10 mouse cellular contexts compared by ENCODE assay signal in the genomic region with DNA sequence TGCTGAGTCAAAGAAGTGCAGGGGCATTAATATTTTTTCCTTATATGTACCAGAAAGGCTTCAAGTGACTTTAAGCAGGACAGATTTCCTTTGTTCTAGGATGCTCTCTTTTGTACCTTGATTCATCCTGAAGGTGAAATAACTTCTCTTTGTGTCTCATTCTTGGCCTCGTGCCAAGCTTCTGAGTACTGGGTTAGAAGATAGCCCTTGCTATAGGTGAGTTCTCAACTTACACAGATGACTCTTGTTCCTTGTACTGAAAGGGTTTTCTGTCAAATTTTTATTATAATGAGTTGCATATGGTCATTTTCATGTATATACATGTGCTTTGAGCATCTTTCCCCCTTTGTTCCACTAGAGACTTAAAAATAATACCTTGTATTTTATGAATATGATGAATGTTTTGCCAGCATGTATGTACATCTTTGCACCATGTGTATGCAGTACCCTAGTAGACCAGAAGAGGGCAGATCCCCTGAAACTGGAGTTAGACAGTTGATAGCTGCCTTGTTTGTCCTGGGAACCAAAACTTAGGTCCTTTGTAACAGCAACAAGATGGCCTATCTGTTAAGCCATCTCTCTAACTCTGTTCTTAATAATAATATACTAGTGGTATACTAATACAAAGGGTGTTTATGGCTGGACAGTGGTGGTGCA. TPM values are rescaled to one million over a fixed set of nuclear protein-coding genes. Genes with fewer than 3 reads are reported as not detected.
DNase-seq lines count a peak whose midpoint lies in the region; ATAC-seq lines count a peak whose summit lies in the region.
"Had no signal": no experiment of that assay in that cellular context is flagged by ENCODE, and none has a peak within 500 bp of the region (broad histone marks: within the 10 kb centered on the region; RNA-seq: fewer than 3 reads in every experiment).

No protein-coding gene starts in this region.

- 77% methylated on average over 1 of the region's 1 CpGs for WGBS in forebrain, embryonic 14.5 days
- 90% methylated on average over 1 of the region's 1 CpGs for WGBS in forebrain, embryonic 11.5 days
- WGBS in liver, embryonic 11.5 days: 83% methylated on average over 1 of the region's 1 CpGs

- no peaks in the 10 kb centered on the region for H3K27me3 ChIP-seq in forebrain, embryonic 14.5 days (replicated peaks; ENCODE audit: control insufficient read depth, insufficient read depth, low read length)
- H3K27me3 ChIP-seq in forebrain, embryonic 11.5 days (ENCODE audit: control insufficient read depth, insufficient read depth, low read length): no peaks in the 10 kb centered on the region
- H3K27me3 ChIP-seq in liver, embryonic 11.5 days (replicated peaks; ENCODE audit: control insufficient read depth, insufficient read depth, low read length): no peaks in the 10 kb centered on the region
- H3K27me3 ChIP-seq: hindbrain, embryonic 15.5 days; neural tube, embryonic 12.5 days had no signal

- peak; percentile 19 for DNase-seq in forebrain, embryonic 14.5 days (ENCODE audit: low spot score)
- DNase-seq in forebrain, embryonic 11.5 days (ENCODE audit: low spot score): no peak
- peak; percentile 46 for DNase-seq in testis, postnatal 10 days (ENCODE audit: low spot score)
- DNase-seq in testis, postnatal 14 days (ENCODE audit: low spot score): no peak
- DNase-seq in liver, embryonic 11.5 days (ENCODE audit: low spot score): no peak
- DNase-seq in thymus, postnatal 25 days: peak; percentile 47
- no peak for DNase-seq in neural tube, embryonic 10.5 days (ENCODE audit: extremely low spot score, low spot score)
- DNase-seq in kidney, adult 18-20 months: no peak

- no peak overlapping the region for H3K4me2 ChIP-seq in forebrain, embryonic 14.5 days (ENCODE audit: low read length)
- H3K4me2 ChIP-seq in forebrain, embryonic 11.5 days (ENCODE audit: low read depth, low read length, severe bottlenecking): no peak overlapping the region
- no peak overlapping the region for H3K4me2 ChIP-seq in liver, embryonic 11.5 days
- H3K4me2 ChIP-seq: hindbrain, embryonic 15.5 days; neural tube, embryonic 12.5 days had no signal

- H3K9me3 ChIP-seq in forebrain, embryonic 14.5 days (replicated peaks; ENCODE audit: control insufficient read depth, low read length): no peaks in the 10 kb centered on the region
- no peaks in the 10 kb centered on the region for H3K9me3 ChIP-seq in forebrain, embryonic 11.5 days (ENCODE audit: control insufficient read depth, low read length)
- no peaks in the 10 kb centered on the region for H3K9me3 ChIP-seq in liver, embryonic 11.5 days (ENCODE audit: control insufficient read depth, low read length)
- H3K9me3 ChIP-seq: hindbrain, embryonic 15.5 days; neural tube, embryonic 12.5 days had no signal

- H3K36me3 ChIP-seq in forebrain, embryonic 14.5 days (ENCODE audit: control insufficient read depth, insufficient read depth, low read length): peaks cover 44% of the 10 kb centered on the region
- H3K36me3 ChIP-seq in forebrain, embryonic 11.5 days (ENCODE audit: control insufficient read depth, insufficient read depth, low read length): peaks cover 2% of the 10 kb centered on the region; the same call in 1 of the 2 replicates
- H3K36me3 ChIP-seq in liver, embryonic 11.5 days (ENCODE audit: control insufficient read depth, insufficient read depth, low read length): peaks cover 21% of the 10 kb centered on the region

- ATAC-seq in forebrain, embryonic 14.5 days: no peak
- no peak for ATAC-seq in forebrain, embryonic 11.5 days (replicated peaks; ENCODE audit: low FRiP score)
- 0 out of 2 replicates have a peak, but pooled peaks have one; percentile 41 for ATAC-seq in liver, embryonic 11.5 days (replicated peaks; ENCODE audit: low FRiP score)

- no peak overlapping the region for H3K27ac ChIP-seq in forebrain, embryonic 14.5 days (ENCODE audit: low read depth, low read length)
- no peak overlapping the region for H3K27ac ChIP-seq in forebrain, embryonic 11.5 days (ENCODE audit: low read depth, low read length)
- H3K27ac ChIP-seq in liver, embryonic 11.5 days (ENCODE audit: low read depth, low read length): no peak overlapping the region
- H3K27ac ChIP-seq: hindbrain, embryonic 15.5 days; neural tube, embryonic 12.5 days had no signal

- no peaks in the 10 kb centered on the region for H3K4me1 ChIP-seq in forebrain, embryonic 14.5 days (ENCODE audit: control insufficient read depth, insufficient read depth, low read length)
- H3K4me1 ChIP-seq in forebrain, embryonic 11.5 days (replicated peaks; ENCODE audit: control insufficient read depth, insufficient read depth, low read length): no peaks in the 10 kb centered on the region
- H3K4me1 ChIP-seq in liver, embryonic 11.5 days (replicated peaks; ENCODE audit: control insufficient read depth, insufficient read depth, low read length): no peaks in the 10 kb centered on the region
- H3K4me1 ChIP-seq: hindbrain, embryonic 15.5 days; neural tube, embryonic 12.5 days had no signal

- H3K4me3 ChIP-seq in forebrain, embryonic 14.5 days (ENCODE audit: low read depth, low read length): no peak overlapping the region
- H3K4me3 ChIP-seq in forebrain, embryonic 11.5 days (ENCODE audit: low read depth, low read length): no peak overlapping the region
- H3K4me3 ChIP-seq in liver, embryonic 11.5 days (ENCODE audit: low read depth, low read length): no peak overlapping the region
- H3K4me3 ChIP-seq: hindbrain, embryonic 15.5 days; neural tube, embryonic 12.5 days had no signal

- no peak overlapping the region for H3K9ac ChIP-seq in forebrain, embryonic 14.5 days (ENCODE audit: low read length)
- H3K9ac ChIP-seq in forebrain, embryonic 11.5 days (ENCODE audit: low read length): no peak overlapping the region
- H3K9ac ChIP-seq in liver, embryonic 11.5 days (ENCODE audit: low read depth, low read length): no peak overlapping the region
- H3K9ac ChIP-seq: hindbrain, embryonic 15.5 days; neural tube, embryonic 12.5 days had no signal

RNA-seq across cellular contexts. Expression of gene Otud4, which starts 10.9 kb away (rescaled TPM):
- polyA plus RNA-seq in forebrain, embryonic 14.5 days (2014; fragmentation: Nextera tagmentation; extraction: Ambion mirVana): 16.2 and 16.8 TPM in 2 replicates
- 28.5 and 29.7 TPM in 2 replicates for polyA plus RNA-seq in forebrain, embryonic 11.5 days (2014; fragmentation: Nextera tagmentation; extraction: Ambion mirVana)
- polyA plus RNA-seq in liver, embryonic 11.5 days (2014; fragmentation: Nextera tagmentation; extraction: Ambion mirVana): 26.3 and 27.1 TPM in 2 replicates

Comparison
In these comparisons a context has a peak if more than half of its experiments do, and no peak if none do; other contexts are left out.
1. DNase-seq: peak in forebrain, embryonic 14.5 days (single experiment), testis, postnatal 10 days (single experiment) and thymus, postnatal 25 days (single experiment); none in forebrain, embryonic 11.5 days (single experiment), testis, postnatal 14 days (single experiment), liver, embryonic 11.5 days (single experiment), neural tube, embryonic 10.5 days (single experiment) and kidney, adult 18-20 months (single experiment).